Mouse (Mus musculus): ENCODE measurements around the gene Olfr1111.
"Not testable (repeated sequence)": the region's sequence is repeated elsewhere in the genome, so short reads cannot be mapped to it uniquely, and the experiment has no call there.

The Olfr1111 gene

GRCm38 (mm10) chr2:87152524-87152923 lies at the start of gene Olfr1111:
Olfr1111 (minus strand) TSS chr2:87152624.
- no peak for DNase-seq (ENCODE audit: low read depth, low spot score)

GRCm38 (mm10) chr2:87187498-87187897 lies 35.1 kb upstream of the Olfr1111 start, which contains the start of gene Olfr1112:
Olfr1112 (plus strand) TSS chr2:87187798.
- no peak for DNase-seq (ENCODE audit: low read depth, low spot score)

- not testable (repeated sequence) for DNase-seq (ENCODE audit: low read depth, low spot score)
Observed at GRCm38 (mm10) chr2:87167731-87168130, 15.3 kb upstream of the Olfr1111 start.

GRCm38 (mm10) chr2:87140200-87140599 lies 12.2 kb downstream of the Olfr1111 start, which contains the start of gene Olfr1110:
Olfr1110 (minus strand) TSS chr2:87140300.
- no peak for DNase-seq (ENCODE audit: low read depth, low spot score)

GRCm38 (mm10) chr2:87114467-87114866 lies 38.0 kb downstream of the Olfr1111 start, which contains the start of gene Olfr259:
Olfr259 (minus strand) TSS chr2:87114567.
- no peak for DNase-seq (ENCODE audit: low read depth, low spot score)

All from retina, postnatal 7 days (tissue).